Mouse (Mus musculus): ENCODE data around the gene Lrrc3. TPM values are rescaled to one million over a fixed set of nuclear protein-coding genes. Genes with fewer than 3 reads are reported as not detected.

Lrrc3 gene
- 0.48 TPM for polyA plus RNA-seq (2015; fragmentation: Illumina TruSeq; extraction: RNeasy Lipid Tissue Mini Kit (QIAGEN cat#74804); ENCODE audit: insufficient read depth, low read depth, low replicate concordance)

DNA sequence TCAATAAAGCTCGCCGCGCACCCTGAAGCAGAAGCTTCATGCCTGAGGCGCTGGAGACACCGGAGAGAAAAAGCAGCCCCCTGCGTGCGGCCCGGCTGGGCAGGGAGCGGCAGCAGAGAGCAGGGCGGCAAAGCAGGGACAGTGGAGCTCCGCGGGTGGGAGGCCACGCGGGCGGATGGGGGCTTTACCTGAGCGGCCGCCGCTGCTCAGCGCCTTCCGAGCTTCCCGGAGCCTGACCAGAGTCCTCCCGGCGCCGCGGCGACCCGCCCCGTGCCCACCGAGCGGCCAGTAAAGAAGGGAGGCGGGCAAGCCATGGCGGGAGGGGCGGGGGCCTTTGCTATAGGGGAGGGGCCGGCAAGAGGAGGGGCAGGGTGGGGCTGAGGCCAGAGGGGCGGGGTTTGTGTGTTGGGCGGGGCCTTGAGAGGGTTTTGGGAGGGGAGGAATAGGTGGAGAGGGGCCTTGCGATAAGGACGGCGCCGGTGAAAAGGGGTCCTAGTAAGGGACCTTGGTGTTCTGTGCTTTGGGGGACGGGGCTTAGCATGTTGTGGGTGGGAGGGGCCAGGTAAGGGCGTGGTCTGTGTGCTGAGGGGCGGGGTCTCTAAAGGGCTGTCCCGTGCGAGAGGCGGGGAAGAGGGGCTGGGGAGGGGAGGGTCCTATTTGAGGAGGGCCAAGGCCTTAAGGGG is at the start of gene Lrrc3:
Gene Lrrc3, minus strand, starts transcription at position 326 of the 683 bp plus-strand sequence.

GRCm38 (mm10) chr10:77861675-77862074 is 40.7 kb downstream of the Lrrc3 start, which contains the start of gene Gm3285:
TSS of gene Gm3285 (plus strand) at chr10:77861975.

GRCm38 (mm10) chr10:77852559-77852958 is 49.8 kb downstream of the Lrrc3 start, which contains the start of gene Gm10318:
TSS of gene Gm10318 (plus strand) at chr10:77852859.

Other genes with a start within 250 kb of the Lrrc3 start
- not detected for gene Tspear, start 216.0 kb downstream of the Lrrc3 start, polyA plus RNA-seq (2015; fragmentation: Illumina TruSeq; extraction: RNeasy Lipid Tissue Mini Kit (QIAGEN cat#74804); ENCODE audit: insufficient read depth, low read depth, low replicate concordance)
- gene Gm19402, start 211.8 kb downstream of the Lrrc3 start, polyA plus RNA-seq (2015; fragmentation: Illumina TruSeq; extraction: RNeasy Lipid Tissue Mini Kit (QIAGEN cat#74804); ENCODE audit: insufficient read depth, low read depth, low replicate concordance) = not detected
- gene Gm9508, start 205.3 kb downstream of the Lrrc3 start, polyA plus RNA-seq (2015; fragmentation: Illumina TruSeq; extraction: RNeasy Lipid Tissue Mini Kit (QIAGEN cat#74804); ENCODE audit: insufficient read depth, low read depth, low replicate concordance) = not detected
- not detected for gene Gm10272, start 195.9 kb downstream of the Lrrc3 start, polyA plus RNA-seq (2015; fragmentation: Illumina TruSeq; extraction: RNeasy Lipid Tissue Mini Kit (QIAGEN cat#74804); ENCODE audit: insufficient read depth, low read depth, low replicate concordance)
- not detected for gene Gm10024, start 191.1 kb downstream of the Lrrc3 start, polyA plus RNA-seq (2015; fragmentation: Illumina TruSeq; extraction: RNeasy Lipid Tissue Mini Kit (QIAGEN cat#74804); ENCODE audit: insufficient read depth, low read depth, low replicate concordance)
- gene Gm10142, start 186.7 kb downstream of the Lrrc3 start, polyA plus RNA-seq (2015; fragmentation: Illumina TruSeq; extraction: RNeasy Lipid Tissue Mini Kit (QIAGEN cat#74804); ENCODE audit: insufficient read depth, low read depth, low replicate concordance) = not detected
- gene Krtap12-1, start 181.9 kb downstream of the Lrrc3 start, polyA plus RNA-seq (2015; fragmentation: Illumina TruSeq; extraction: RNeasy Lipid Tissue Mini Kit (QIAGEN cat#74804); ENCODE audit: insufficient read depth, low read depth, low replicate concordance) = not detected
- not detected for gene Gm10100, start 176.1 kb downstream of the Lrrc3 start, polyA plus RNA-seq (2015; fragmentation: Illumina TruSeq; extraction: RNeasy Lipid Tissue Mini Kit (QIAGEN cat#74804); ENCODE audit: insufficient read depth, low read depth, low replicate concordance)
- not detected for gene Gm18596, start 159.9 kb downstream of the Lrrc3 start, polyA plus RNA-seq (2015; fragmentation: Illumina TruSeq; extraction: RNeasy Lipid Tissue Mini Kit (QIAGEN cat#74804); ENCODE audit: insufficient read depth, low read depth, low replicate concordance)
- not detected for gene Gm9736, start 151.2 kb downstream of the Lrrc3 start, polyA plus RNA-seq (2015; fragmentation: Illumina TruSeq; extraction: RNeasy Lipid Tissue Mini Kit (QIAGEN cat#74804); ENCODE audit: insufficient read depth, low read depth, low replicate concordance)
- not detected for gene Gm3233, start 142.9 kb downstream of the Lrrc3 start, polyA plus RNA-seq (2015; fragmentation: Illumina TruSeq; extraction: RNeasy Lipid Tissue Mini Kit (QIAGEN cat#74804); ENCODE audit: insufficient read depth, low read depth, low replicate concordance)
- not detected for gene Gm3238, start 131.2 kb downstream of the Lrrc3 start, polyA plus RNA-seq (2015; fragmentation: Illumina TruSeq; extraction: RNeasy Lipid Tissue Mini Kit (QIAGEN cat#74804); ENCODE audit: insufficient read depth, low read depth, low replicate concordance)
- not detected for gene Gm7138, start 125.6 kb downstream of the Lrrc3 start, polyA plus RNA-seq (2015; fragmentation: Illumina TruSeq; extraction: RNeasy Lipid Tissue Mini Kit (QIAGEN cat#74804); ENCODE audit: insufficient read depth, low read depth, low replicate concordance)
- gene Gm3250, start 120.0 kb downstream of the Lrrc3 start, polyA plus RNA-seq (2015; fragmentation: Illumina TruSeq; extraction: RNeasy Lipid Tissue Mini Kit (QIAGEN cat#74804); ENCODE audit: insufficient read depth, low read depth, low replicate concordance) = not detected
- gene Gm7137, start 114.3 kb downstream of the Lrrc3 start, polyA plus RNA-seq (2015; fragmentation: Illumina TruSeq; extraction: RNeasy Lipid Tissue Mini Kit (QIAGEN cat#74804); ENCODE audit: insufficient read depth, low read depth, low replicate concordance) = not detected
- gene Gm9639, start 107.5 kb downstream of the Lrrc3 start, polyA plus RNA-seq (2015; fragmentation: Illumina TruSeq; extraction: RNeasy Lipid Tissue Mini Kit (QIAGEN cat#74804); ENCODE audit: insufficient read depth, low read depth, low replicate concordance) = not detected
- gene Gm19668, start 103.4 kb downstream of the Lrrc3 start, polyA plus RNA-seq (2015; fragmentation: Illumina TruSeq; extraction: RNeasy Lipid Tissue Mini Kit (QIAGEN cat#74804); ENCODE audit: insufficient read depth, low read depth, low replicate concordance) = not detected
- not detected for gene Gm9507, start 90.7 kb downstream of the Lrrc3 start, polyA plus RNA-seq (2015; fragmentation: Illumina TruSeq; extraction: RNeasy Lipid Tissue Mini Kit (QIAGEN cat#74804); ENCODE audit: insufficient read depth, low read depth, low replicate concordance)
- not detected for gene Gm2696, start 87.9 kb downstream of the Lrrc3 start, polyA plus RNA-seq (2015; fragmentation: Illumina TruSeq; extraction: RNeasy Lipid Tissue Mini Kit (QIAGEN cat#74804); ENCODE audit: insufficient read depth, low read depth, low replicate concordance)
- gene Krtap10-4, start 75.4 kb downstream of the Lrrc3 start, polyA plus RNA-seq (2015; fragmentation: Illumina TruSeq; extraction: RNeasy Lipid Tissue Mini Kit (QIAGEN cat#74804); ENCODE audit: insufficient read depth, low read depth, low replicate concordance) = not detected
- gene Krtap10-10, start 66.6 kb downstream of the Lrrc3 start, polyA plus RNA-seq (2015; fragmentation: Illumina TruSeq; extraction: RNeasy Lipid Tissue Mini Kit (QIAGEN cat#74804); ENCODE audit: insufficient read depth, low read depth, low replicate concordance) = not detected
- gene Gm36176, start 55.7 kb downstream of the Lrrc3 start, polyA plus RNA-seq (2015; fragmentation: Illumina TruSeq; extraction: RNeasy Lipid Tissue Mini Kit (QIAGEN cat#74804); ENCODE audit: insufficient read depth, low read depth, low replicate concordance) = not detected
- gene Gm10318, start 49.7 kb downstream of the Lrrc3 start, polyA plus RNA-seq (2015; fragmentation: Illumina TruSeq; extraction: RNeasy Lipid Tissue Mini Kit (QIAGEN cat#74804); ENCODE audit: insufficient read depth, low read depth, low replicate concordance) = not detected
- not detected for gene Gm3285, start 40.6 kb downstream of the Lrrc3 start, polyA plus RNA-seq (2015; fragmentation: Illumina TruSeq; extraction: RNeasy Lipid Tissue Mini Kit (QIAGEN cat#74804); ENCODE audit: insufficient read depth, low read depth, low replicate concordance)
- 1.4 TPM for gene Trpm2, start 68.0 kb upstream of the Lrrc3 start, polyA plus RNA-seq (2015; fragmentation: Illumina TruSeq; extraction: RNeasy Lipid Tissue Mini Kit (QIAGEN cat#74804); ENCODE audit: insufficient read depth, low read depth, low replicate concordance)
- 6.9 TPM for gene 1810043G02Rik, start 76.0 kb upstream of the Lrrc3 start, polyA plus RNA-seq (2015; fragmentation: Illumina TruSeq; extraction: RNeasy Lipid Tissue Mini Kit (QIAGEN cat#74804); ENCODE audit: insufficient read depth, low read depth, low replicate concordance)
- gene Pfkl, start 107.5 kb upstream of the Lrrc3 start, polyA plus RNA-seq (2015; fragmentation: Illumina TruSeq; extraction: RNeasy Lipid Tissue Mini Kit (QIAGEN cat#74804); ENCODE audit: insufficient read depth, low read depth, low replicate concordance) = 9.8 TPM
- gene Dnmt3l, start 139.4 kb upstream of the Lrrc3 start, polyA plus RNA-seq (2015; fragmentation: Illumina TruSeq; extraction: RNeasy Lipid Tissue Mini Kit (QIAGEN cat#74804); ENCODE audit: insufficient read depth, low read depth, low replicate concordance) = not detected
- not detected for gene Aire, start 141.1 kb upstream of the Lrrc3 start, polyA plus RNA-seq (2015; fragmentation: Illumina TruSeq; extraction: RNeasy Lipid Tissue Mini Kit (QIAGEN cat#74804); ENCODE audit: insufficient read depth, low read depth, low replicate concordance)
- 4.5 TPM for gene Icosl, start 166.8 kb upstream of the Lrrc3 start, polyA plus RNA-seq (2015; fragmentation: Illumina TruSeq; extraction: RNeasy Lipid Tissue Mini Kit (QIAGEN cat#74804); ENCODE audit: insufficient read depth, low read depth, low replicate concordance)